In genomic region chr10:24635331-24635815, GRCm38 (mm10) we compare ENCODE assay signal across 9 mouse cellular contexts. TPM values are rescaled to one million over a fixed set of nuclear protein-coding genes. Genes with fewer than 3 reads are reported as not detected.
A peak's percentile ranks its signal among the peaks of the same experiment; 100 is the strongest.
DNase-seq lines count a peak whose midpoint lies in the region; ATAC-seq lines count a peak whose summit lies in the region.
"Had no signal": no experiment of that assay in that cellular context is flagged by ENCODE, and none has a peak within 500 bp of the region (broad histone marks: within the 10 kb centered on the region; RNA-seq: fewer than 3 reads in every experiment).

No protein-coding gene starts in this region.

- peak overlapping the region; percentile 8; the same call in 1 of the 2 replicates for H3K4me2 ChIP-seq in heart, embryonic 16.5 days (ENCODE audit: low read depth, low read length)
- no peak overlapping the region for H3K4me2 ChIP-seq in midbrain, embryonic 13.5 days (replicated peaks)
- H3K4me2 ChIP-seq: embryonic facial prominence, embryonic 15.5 days; hindbrain, embryonic 15.5 days had no signal

- WGBS in heart, embryonic 16.5 days = 31% methylated on average over 11 of the region's 11 CpGs
- 5% methylated on average over 11 of the region's 11 CpGs for WGBS in macrophage (ENCODE audit: missing documents)
- 86% methylated on average over 11 of the region's 11 CpGs for WGBS in midbrain, embryonic 13.5 days

- no peaks in the 10 kb centered on the region for H3K36me3 ChIP-seq in heart, embryonic 16.5 days (ENCODE audit: control insufficient read depth, insufficient read depth)
- no peaks in the 10 kb centered on the region for H3K36me3 ChIP-seq in macrophage (ENCODE audit: inconsistent target)
- no peaks in the 10 kb centered on the region for H3K36me3 ChIP-seq in midbrain, embryonic 13.5 days
- H3K36me3 ChIP-seq: embryonic facial prominence, embryonic 15.5 days; hindbrain, embryonic 15.5 days had no signal

- peaks cover 20% of the 10 kb centered on the region for H3K4me1 ChIP-seq in heart, embryonic 16.5 days (ENCODE audit: control insufficient read depth, insufficient read depth, low read length)
- no peaks in the 10 kb centered on the region for H3K4me1 ChIP-seq in midbrain, embryonic 13.5 days (replicated peaks)
- H3K4me1 ChIP-seq: hindbrain, embryonic 15.5 days had no signal

- H3K9me3 ChIP-seq in heart, embryonic 16.5 days (replicated peaks; ENCODE audit: control insufficient read depth, low read length) = no peaks in the 10 kb centered on the region
- H3K9me3 ChIP-seq in midbrain, embryonic 13.5 days = no peaks in the 10 kb centered on the region
- H3K9me3 ChIP-seq: embryonic facial prominence, embryonic 15.5 days; hindbrain, embryonic 15.5 days had no signal

- H3K9ac ChIP-seq in heart, embryonic 16.5 days (ENCODE audit: low read length) = no peak overlapping the region
- no peak overlapping the region for H3K9ac ChIP-seq in midbrain, embryonic 13.5 days (replicated peaks)
- H3K9ac ChIP-seq: embryonic facial prominence, embryonic 15.5 days; hindbrain, embryonic 15.5 days had no signal

- no peaks in the 10 kb centered on the region for H3K79me2 ChIP-seq in macrophage (ENCODE audit: inconsistent target)

- no peak overlapping the region for H3K4me3 ChIP-seq in heart, embryonic 16.5 days (ENCODE audit: low read length)
- H3K4me3 ChIP-seq in macrophage (ENCODE audit: inconsistent target) = no peak overlapping the region; the same call in 1 of the 2 replicates
- H3K4me3 ChIP-seq in midbrain, embryonic 13.5 days (replicated peaks) = no peak overlapping the region
- H3K4me3 ChIP-seq: embryonic facial prominence, embryonic 15.5 days; hindbrain, embryonic 15.5 days had no signal

- H3K27me3 ChIP-seq in heart, embryonic 16.5 days (ENCODE audit: control insufficient read depth, insufficient read depth, low read length) = no peaks in the 10 kb centered on the region; the same call in 1 of the 2 replicates
- H3K27me3 ChIP-seq in midbrain, embryonic 13.5 days = no peaks in the 10 kb centered on the region
- H3K27me3 ChIP-seq: embryonic facial prominence, embryonic 15.5 days; hindbrain, embryonic 15.5 days had no signal

- peak; percentile 19 to 25 for DNase-seq in spleen, postnatal 36 days (ENCODE audit: low spot score in 2 of 2)
- no peak for DNase-seq in spleen, postnatal 14 days (ENCODE audit: low spot score in 2 of 2)
- DNase-seq in gastrocnemius, postnatal 10 days = no peak

- peak overlapping the region; percentile 33; the same call in 1 of the 2 replicates for H3K27ac ChIP-seq in heart, embryonic 16.5 days (ENCODE audit: low read length)
- H3K27ac ChIP-seq in macrophage = peak overlapping the region; percentile 89
- no peak overlapping the region for H3K27ac ChIP-seq in midbrain, embryonic 13.5 days
- H3K27ac ChIP-seq: embryonic facial prominence, embryonic 15.5 days; hindbrain, embryonic 15.5 days had no signal

- no peak for ATAC-seq in heart, embryonic 16.5 days (replicated peaks; ENCODE audit: extremely low read depth, insufficient read depth, low FRiP score)
- no peak for ATAC-seq in frontal cortex, adult (ENCODE audit: low TSS enrichment)
- no peak for ATAC-seq in midbrain, embryonic 13.5 days

RNA-seq across cellular contexts. Expression of gene Ccn2, which starts 40.1 kb away (rescaled TPM):
- polyA plus RNA-seq in heart, embryonic 16.5 days (2015; fragmentation: Nextera tagmentation; extraction: Ambion mirVana) = 34.3 and 37.6 TPM in 2 replicates
- total RNA-seq in macrophage (2018; cell fraction: chromatin; rRNA removed) = 1 to 10 TPM in 1 of 26 experiments, under 1 TPM in 2, not detected in 23; 0.21 to 9.9 (median 0.34) TPM
- total RNA-seq in macrophage (2018; cell fraction: cytosol; rRNA removed) = under 1 TPM in 20 of 26 experiments, not detected in 6; 0.04 to 0.80 (median 0.13) TPM
- total RNA-seq in macrophage (2018; cell fraction: nucleus; rRNA removed) = 1 to 10 TPM in 1 of 26 experiments, under 1 TPM in 4, not detected in 21; 0.20 to 1.5 (median 0.56) TPM
- 0.30 to 1.3 TPM in 2 of 3 replicates, not detected in the other for polyA plus RNA-seq in macrophage (2018)
- polyA plus RNA-seq in midbrain, embryonic 13.5 days (2015; fragmentation: Nextera tagmentation; extraction: Ambion mirVana) = 2.0 and 4.2 TPM in 2 replicates
- 10 to 100 TPM; 34.5 to 64.3 TPM for total RNA-seq in gastrocnemius, postnatal 10 days (2021)

Comparison
In these comparisons a context has a peak if more than half of its experiments do, and no peak if none do; other contexts are left out.
1. DNase-seq: peak in spleen, postnatal 36 days (2 of 2); none in spleen, postnatal 14 days (0 of 2) and gastrocnemius, postnatal 10 days (single experiment).